In genomic region chr7:24971261-24971971, GRCm38 (mm10) we compare ENCODE assay signal across 8 mouse cellular contexts. TPM values are rescaled to one million over a fixed set of nuclear protein-coding genes. Genes with fewer than 3 reads are reported as not detected.
DNase-seq lines count a peak whose midpoint lies in the region; ATAC-seq and TF ChIP-seq lines count a peak whose summit lies in the region.

No protein-coding gene starts in this region.

- TF ChIP-seq CTCF in layer of hippocampus, adult 2 months (conservative IDR thresholded peaks at IDR 0.05) = peak; percentile 71
- TF ChIP-seq CTCF in midbrain, postnatal 0 days (IDR thresholded peaks at IDR 0.05) = peak; percentile 83

- peak overlapping the region; percentile 67 for H3K4me2 ChIP-seq in hindbrain, embryonic 13.5 days
- peak overlapping the region; percentile 79 for H3K4me2 ChIP-seq in liver, embryonic 11.5 days
- peak overlapping the region; percentile 81 for H3K4me2 ChIP-seq in midbrain, postnatal 0 days (ENCODE audit: low read depth, low read length, poor library complexity, severe bottlenecking)

- peak overlapping the region; percentile 96 for H3K27ac ChIP-seq in layer of hippocampus, adult 2 months
- H3K27ac ChIP-seq in hindbrain, embryonic 13.5 days = peak overlapping the region; percentile 86
- H3K27ac ChIP-seq in liver, embryonic 11.5 days (ENCODE audit: low read depth, low read length) = no peak overlapping the region
- H3K27ac ChIP-seq in midbrain, postnatal 0 days (ENCODE audit: low read depth, low read length) = peak overlapping the region; percentile 91

- peaks cover 16% of the 10 kb centered on the region for H3K4me1 ChIP-seq in hindbrain, embryonic 13.5 days (replicated peaks)
- no peaks in the 10 kb centered on the region; the same call in 1 of the 2 replicates for H3K4me1 ChIP-seq in liver, embryonic 11.5 days (replicated peaks; ENCODE audit: control insufficient read depth, insufficient read depth, low read length)
- H3K4me1 ChIP-seq in midbrain, postnatal 0 days (ENCODE audit: insufficient read depth, low read length) = 0 out of 2 replicates have a peak, but pooled peaks cover 2% of the 10 kb centered on the region

- ATAC-seq in erythroblast, adult 5-6 weeks (replicated peaks; ENCODE audit: low FRiP score, poor library complexity, severe bottlenecking) = peak; percentile 19; the same call in 1 of the 2 replicates
- ATAC-seq in hindbrain, embryonic 13.5 days (ENCODE audit: low FRiP score) = no peak; the same call in 1 of the 2 replicates
- no peak; the same call in 1 of the 2 replicates for ATAC-seq in liver, embryonic 11.5 days (replicated peaks; ENCODE audit: low FRiP score)
- ATAC-seq in midbrain, postnatal 0 days (ENCODE audit: low FRiP score) = peak; percentile 28; the same call in 1 of the 2 replicates

- DNase-seq in layer of hippocampus, adult 2 months (ENCODE audit: low spot score in 2 of 2) = no peak
- no peak for DNase-seq in layer of hippocampus, adult 9-11 months
- DNase-seq in adrenal gland, postnatal 25 days = peak; percentile 45
- DNase-seq in liver, embryonic 11.5 days (ENCODE audit: low spot score) = no peak
- DNase-seq in midbrain, postnatal 0 days (ENCODE audit: low spot score) = peak; percentile 74
- no peak for DNase-seq in frontal cortex, postnatal 10 days (ENCODE audit: low spot score in 2 of 2)

- 12% methylated on average over 19 of the region's 19 CpGs for WGBS in hindbrain, embryonic 13.5 days
- WGBS in liver, embryonic 11.5 days = 7% methylated on average over 19 of the region's 19 CpGs
- WGBS in midbrain, postnatal 0 days = 7% methylated on average over 19 of the region's 19 CpGs

- peak overlapping the region; percentile 94 for H3K9ac ChIP-seq in hindbrain, embryonic 13.5 days
- H3K9ac ChIP-seq in liver, embryonic 11.5 days (ENCODE audit: low read depth, low read length) = peak overlapping the region; percentile 67
- peak overlapping the region; percentile 95 for H3K9ac ChIP-seq in midbrain, postnatal 0 days (replicated peaks; ENCODE audit: low read length, poor library complexity, severe bottlenecking)

- H3K4me3 ChIP-seq in layer of hippocampus, adult 2 months = peak overlapping the region; percentile 95
- peak overlapping the region; percentile 80 for H3K4me3 ChIP-seq in hindbrain, embryonic 13.5 days
- peak overlapping the region; percentile 69 for H3K4me3 ChIP-seq in liver, embryonic 11.5 days (ENCODE audit: low read depth, low read length)
- peak overlapping the region; percentile 83 for H3K4me3 ChIP-seq in midbrain, postnatal 0 days (ENCODE audit: low read depth, low read length)

- no peaks in the 10 kb centered on the region for H3K9me3 ChIP-seq in hindbrain, embryonic 13.5 days
- no peaks in the 10 kb centered on the region for H3K9me3 ChIP-seq in liver, embryonic 11.5 days (ENCODE audit: control insufficient read depth, low read length)
- no peaks in the 10 kb centered on the region for H3K9me3 ChIP-seq in midbrain, postnatal 0 days (ENCODE audit: low read length)

- peaks cover 12% of the 10 kb centered on the region for H3K36me3 ChIP-seq in hindbrain, embryonic 13.5 days
- no peaks in the 10 kb centered on the region for H3K36me3 ChIP-seq in liver, embryonic 11.5 days (ENCODE audit: control insufficient read depth, insufficient read depth, low read length)
- peaks cover 11% of the 10 kb centered on the region; the same call in 1 of the 2 replicates for H3K36me3 ChIP-seq in midbrain, postnatal 0 days (ENCODE audit: insufficient read depth, low read length)

- no peaks in the 10 kb centered on the region for H3K27me3 ChIP-seq in hindbrain, embryonic 13.5 days
- H3K27me3 ChIP-seq in liver, embryonic 11.5 days (replicated peaks; ENCODE audit: control insufficient read depth, insufficient read depth, low read length) = no peaks in the 10 kb centered on the region
- no peaks in the 10 kb centered on the region for H3K27me3 ChIP-seq in midbrain, postnatal 0 days (ENCODE audit: insufficient read depth, low read length)

RNA-seq across cellular contexts. Expression of gene Rabac1, which starts 1.1 kb away (rescaled TPM):
- total RNA-seq in layer of hippocampus, adult 2 months (2021) = 100 to 1,000 TPM; 275 to 315 TPM
- 244 and 300 TPM in 2 replicates for total RNA-seq in adrenal gland, postnatal 25 days (2021)
- total RNA-seq in erythroblast, adult 5-6 weeks (2015; ENCODE audit: low replicate concordance) = 11.7 and 35.0 TPM in 2 replicates
- 11.0 and 11.3 TPM in 2 replicates for total RNA-seq in erythroblast, adult 5-6 weeks (2017; ENCODE audit: low replicate concordance)
- 220 and 226 TPM in 2 replicates for polyA plus RNA-seq in hindbrain, embryonic 13.5 days (2015; fragmentation: Nextera tagmentation; extraction: Ambion mirVana)
- 91.3 and 101 TPM in 2 replicates for polyA plus RNA-seq in liver, embryonic 11.5 days (2014; fragmentation: Nextera tagmentation; extraction: Ambion mirVana)
- 516 and 704 TPM in 2 replicates for total RNA-seq in midbrain, postnatal 0 days (2014; rRNA removed)
- polyA plus RNA-seq in midbrain, postnatal 0 days (2015; fragmentation: Nextera tagmentation; extraction: Ambion mirVana) = 466 and 515 TPM in 2 replicates

RNA-seq across cellular contexts. Expression of gene Gm4881, which starts 27.1 kb away (rescaled TPM):
- total RNA-seq in layer of hippocampus, adult 2 months (2021) = not detected
- not detected in 2 replicates for total RNA-seq in adrenal gland, postnatal 25 days (2021)
- not detected in 2 replicates for total RNA-seq in erythroblast, adult 5-6 weeks (2015; ENCODE audit: low replicate concordance)
- not detected in 2 replicates for total RNA-seq in erythroblast, adult 5-6 weeks (2017; ENCODE audit: low replicate concordance)
- polyA plus RNA-seq in hindbrain, embryonic 13.5 days (2015; fragmentation: Nextera tagmentation; extraction: Ambion mirVana) = 5.1 and 5.8 TPM in 2 replicates
- not detected in 2 replicates for polyA plus RNA-seq in liver, embryonic 11.5 days (2014; fragmentation: Nextera tagmentation; extraction: Ambion mirVana)
- total RNA-seq in midbrain, postnatal 0 days (2014; rRNA removed) = 6.4 and 9.0 TPM in 2 replicates
- polyA plus RNA-seq in midbrain, postnatal 0 days (2015; fragmentation: Nextera tagmentation; extraction: Ambion mirVana) = 3.8 and 4.2 TPM in 2 replicates

RNA-seq across cellular contexts. Expression of gene Atp1a3, which starts 34.3 kb away (rescaled TPM):
- 1,000 to 10,000 TPM; 2,443 to 2,563 TPM for total RNA-seq in layer of hippocampus, adult 2 months (2021)
- 84.1 and 110 TPM in 2 replicates for total RNA-seq in adrenal gland, postnatal 25 days (2021)
- 11.5 and 14.6 TPM in 2 replicates for total RNA-seq in erythroblast, adult 5-6 weeks (2015; ENCODE audit: low replicate concordance)
- 3.8 and 4.9 TPM in 2 replicates for total RNA-seq in erythroblast, adult 5-6 weeks (2017; ENCODE audit: low replicate concordance)
- polyA plus RNA-seq in hindbrain, embryonic 13.5 days (2015; fragmentation: Nextera tagmentation; extraction: Ambion mirVana) = 253 and 258 TPM in 2 replicates
- 1.4 and 1.5 TPM in 2 replicates for polyA plus RNA-seq in liver, embryonic 11.5 days (2014; fragmentation: Nextera tagmentation; extraction: Ambion mirVana)
- total RNA-seq in midbrain, postnatal 0 days (2014; rRNA removed) = 493 and 502 TPM in 2 replicates
- 727 and 786 TPM in 2 replicates for polyA plus RNA-seq in midbrain, postnatal 0 days (2015; fragmentation: Nextera tagmentation; extraction: Ambion mirVana)

Comparison
In these comparisons a context has a peak if more than half of its experiments do, and no peak if none do; other contexts are left out.
1. DNase-seq: peak in adrenal gland, postnatal 25 days (single experiment) and midbrain, postnatal 0 days (single experiment); none in layer of hippocampus, adult 2 months (0 of 2), layer of hippocampus, adult 9-11 months (single experiment), liver, embryonic 11.5 days (single experiment) and frontal cortex, postnatal 10 days (0 of 2).
2. ATAC-seq: peak in erythroblast, adult 5-6 weeks (single experiment) and midbrain, postnatal 0 days (single experiment); none in hindbrain, embryonic 13.5 days (single experiment) and liver, embryonic 11.5 days (single experiment).
3. Peak in every context shown above with its lines, with median percentiles within 50 percentile points of each other: H3K4me3 ChIP-seq, H3K4me2 ChIP-seq and H3K9ac ChIP-seq.